Mouse (Mus musculus) duodenum, adult 2 months (tissue): Measurements from ENCODE around the gene Hsd17b3. TPM values are rescaled to one million over a fixed set of nuclear protein-coding genes. Genes with fewer than 3 reads are reported as not detected.

ENCODE experiments used
- polyA plus RNA-seq: library from polyadenylated mRNA; depleted of rRNA; stranded (reverse); fragments of >200 nt; gene quantifications from 2 replicates; pipeline ENCODE4 v1.2.3, GENCODE M21; 2012; ENCODE audit warnings: low replicate concordance; rRNA removed

Hsd17b3 gene
- polyA plus RNA-seq: not detected in 2 replicates

DNA sequence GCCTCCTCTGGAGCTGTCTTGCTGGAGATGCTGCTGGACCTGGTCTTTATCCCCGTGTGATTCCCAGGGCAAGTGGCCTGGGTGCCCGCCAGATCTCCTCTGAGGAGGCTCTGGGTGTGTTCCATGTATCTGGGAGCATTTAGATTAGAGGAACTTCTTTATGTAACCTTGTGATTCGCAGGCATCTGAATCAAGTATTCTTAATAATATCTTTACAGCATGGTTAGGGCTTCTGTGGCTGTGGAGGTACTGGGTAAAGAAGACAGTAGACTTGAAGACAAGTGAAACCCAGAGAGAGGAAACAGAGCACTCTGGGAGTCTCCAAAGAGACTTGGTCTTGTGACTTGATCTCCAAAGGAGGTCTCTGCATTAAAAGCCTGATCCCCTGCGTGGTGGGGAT is at the start of gene Hsd17b3:
Gene Hsd17b3 (minus strand): TSS at position 101 of the 400 bp plus-strand sequence.

GRCm38 (mm10) chr13:64128858-64129615 is 40.0 kb upstream of the Hsd17b3 start, which contains the start of gene Slc35d2:
TSS of gene Slc35d2 (minus strand) at chr13:64129368.

Other genes with a start within 250 kb of the Hsd17b3 start
- 9.4 and 26.3 TPM in 2 replicates for gene Slc35d2, start 40.1 kb upstream of the Hsd17b3 start, polyA plus RNA-seq
- gene Zfp367, start 64.0 kb upstream of the Hsd17b3 start, polyA plus RNA-seq: 2.2 and 2.8 TPM in 2 replicates
- 7.2 and 9.7 TPM in 2 replicates for gene Habp4, start 72.6 kb upstream of the Hsd17b3 start, polyA plus RNA-seq
- 1.1 and 1.7 TPM in 2 replicates for gene Cdc14b, start 186.1 kb upstream of the Hsd17b3 start, polyA plus RNA-seq
- gene Aaed1, start 223.5 kb upstream of the Hsd17b3 start, polyA plus RNA-seq: 2.0 and 3.0 TPM in 2 replicates